8 mouse cellular contexts compared by ENCODE assay signal in the genomic region with DNA sequence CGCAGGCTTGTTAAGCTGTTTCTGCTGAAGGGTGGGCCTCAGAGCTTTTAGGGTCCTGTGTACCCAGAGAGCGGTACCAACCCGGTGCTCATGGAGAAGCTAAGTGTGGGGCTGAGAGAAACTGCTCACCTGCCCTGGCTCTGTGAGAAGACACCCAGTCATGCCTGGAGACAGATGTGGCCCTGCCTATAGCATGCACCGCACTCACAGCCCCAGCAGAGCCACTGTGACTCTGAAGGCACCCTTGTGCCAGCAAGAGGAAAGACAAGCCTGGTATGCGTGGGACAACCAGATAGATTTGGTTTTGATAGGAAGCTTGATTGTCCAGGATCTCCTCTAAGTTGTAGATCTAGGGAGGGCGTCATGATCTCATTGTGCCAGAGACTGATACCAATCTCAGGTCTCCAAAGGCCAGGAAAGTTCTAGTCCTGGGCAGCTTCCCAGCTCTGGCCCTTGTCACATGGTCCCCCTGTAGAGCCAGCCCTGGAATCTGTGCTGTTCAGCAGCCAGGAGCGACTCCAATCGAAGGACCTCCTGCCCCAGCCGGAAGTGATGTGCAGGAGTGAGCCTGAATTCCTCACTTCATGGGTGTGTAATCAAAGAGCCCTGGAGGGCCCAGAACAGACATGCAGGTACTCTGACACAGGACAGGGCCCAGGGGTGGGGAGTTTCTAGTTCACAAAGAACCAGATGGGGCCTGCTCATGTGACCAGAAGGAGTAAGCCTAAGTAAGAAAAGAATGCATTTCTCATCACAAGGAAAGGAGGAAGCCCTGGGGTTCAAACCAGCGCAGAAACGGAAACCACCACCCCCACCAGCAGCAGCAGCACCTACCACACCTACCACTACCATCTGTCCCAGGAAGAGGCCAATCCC.
DNase-seq lines count a peak whose midpoint lies in the region; ATAC-seq lines count a peak whose summit lies in the region.

No protein-coding gene starts in this region.

- ATAC-seq in liver, embryonic 11.5 days (replicated peaks; ENCODE audit: low FRiP score): 0 out of 2 replicates have a peak, but pooled peaks have one; percentile 15

- no peak overlapping the region for H3K4me3 ChIP-seq in liver, embryonic 11.5 days (ENCODE audit: low read depth, low read length)

- H3K4me2 ChIP-seq in liver, embryonic 11.5 days: no peak overlapping the region

- no peaks in the 10 kb centered on the region for H3K4me1 ChIP-seq in liver, embryonic 11.5 days (replicated peaks; ENCODE audit: control insufficient read depth, insufficient read depth, low read length)

- DNase-seq in CD4-positive, CD25-positive, alpha-beta regulatory T cell, adult 2 months (ENCODE audit: low read depth, low spot score): peak; percentile 54
- DNase-seq in adrenal gland, adult 8-10 months: peak; percentile 37
- peak; percentile 46 to 50 for DNase-seq in heart, postnatal 10 days
- DNase-seq in liver, embryonic 11.5 days (ENCODE audit: low spot score): no peak
- DNase-seq in right cerebral cortex, postnatal 10 days (ENCODE audit: low spot score in 2 of 2): no peak
- DNase-seq in right cerebral cortex, postnatal 36 days (ENCODE audit: low spot score in 2 of 2): no peak
- no peak for DNase-seq in layer of hippocampus, adult 18-20 months (ENCODE audit: low spot score in 2 of 2)
- no peak for DNase-seq in cerebellum, adult 8-10 months

- no peak overlapping the region for H3K9ac ChIP-seq in liver, embryonic 11.5 days (ENCODE audit: low read depth, low read length)

- no peak overlapping the region for H3K27ac ChIP-seq in liver, embryonic 11.5 days (ENCODE audit: low read depth, low read length)

- 60% methylated on average over 11 of the region's 11 CpGs for WGBS in liver, embryonic 11.5 days

- H3K27me3 ChIP-seq in liver, embryonic 11.5 days (replicated peaks; ENCODE audit: control insufficient read depth, insufficient read depth, low read length): no peaks in the 10 kb centered on the region

- intact Hi-C loops in heart, postnatal 10 days (cut with DNase I): loop anchor here (5.0 kb wide), 1 partner anchor 67 kb away; a partner anchor contains a TSS

- no peaks in the 10 kb centered on the region for H3K36me3 ChIP-seq in liver, embryonic 11.5 days (ENCODE audit: control insufficient read depth, insufficient read depth, low read length)

- H3K9me3 ChIP-seq in liver, embryonic 11.5 days (ENCODE audit: control insufficient read depth, low read length): no peaks in the 10 kb centered on the region

Comparison
In these comparisons a context has a peak if more than half of its experiments do, and no peak if none do; other contexts are left out.
1. DNase-seq: peak in CD4-positive, CD25-positive, alpha-beta regulatory T cell, adult 2 months (single experiment), adrenal gland, adult 8-10 months (single experiment) and heart, postnatal 10 days (2 of 2); none in liver, embryonic 11.5 days (single experiment), right cerebral cortex, postnatal 10 days (0 of 2), right cerebral cortex, postnatal 36 days (0 of 2), layer of hippocampus, adult 18-20 months (0 of 2) and cerebellum, adult 8-10 months (single experiment).